Mouse (Mus musculus): ENCODE data around the gene Usp22. TPM values are rescaled to one million over a fixed set of nuclear protein-coding genes. Genes with fewer than 3 reads are reported as not detected.

The Usp22 gene
- polyA plus RNA-seq, 1 experiment: 107 TPM

DNA sequence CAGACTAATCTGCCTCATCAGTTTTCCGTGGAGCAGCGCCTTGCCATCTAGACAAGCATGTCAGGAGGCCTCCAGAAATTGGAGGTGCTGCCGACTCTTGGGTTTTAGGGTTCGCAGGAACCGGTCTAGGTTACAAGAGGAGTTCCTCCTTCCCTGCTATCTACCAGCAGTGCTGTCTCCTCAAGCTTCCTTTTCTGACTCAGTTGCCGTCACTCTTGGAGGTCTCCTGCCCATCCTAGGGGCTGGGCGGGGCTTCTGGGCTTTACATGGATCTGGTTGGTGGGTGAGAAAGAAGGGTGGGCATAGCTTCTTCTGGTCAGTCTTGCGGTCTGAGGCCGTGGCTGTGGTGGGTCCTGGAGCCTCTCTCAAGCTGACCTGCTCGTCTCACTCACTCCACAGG lies 45.5 kb downstream of the Usp22 start:
- no peaks in the 10 kb centered on the region for H3K4me1 ChIP-seq (ENCODE audit: control insufficient read depth, insufficient read depth, low read length)
- no peaks in the 10 kb centered on the region for H3K27me3 ChIP-seq (ENCODE audit: control insufficient read depth, insufficient read depth, low read length, poor library complexity, severe bottlenecking)
- no peak overlapping the region for H3K9ac ChIP-seq (ENCODE audit: low read depth, poor library complexity, severe bottlenecking)
- H3K36me3 ChIP-seq (ENCODE audit: control insufficient read depth, insufficient read depth, low read length, poor library complexity, severe bottlenecking): no peaks in the 10 kb centered on the region
- H3K27ac ChIP-seq (ENCODE audit: insufficient read depth, low read length): no peak overlapping the region
- H3K4me3 ChIP-seq (ENCODE audit: low read depth, low read length): no peak overlapping the region
- no peaks in the 10 kb centered on the region for H3K9me3 ChIP-seq (replicated peaks; ENCODE audit: control insufficient read depth, insufficient read depth, low read length, poor library complexity, severe bottlenecking)
- TF ChIP-seq EP300 (IDR thresholded peaks at IDR 0.05; ENCODE audit: insufficient read depth, low read depth, low read length) (no peak), CTCF (IDR thresholded peaks at IDR 0.05; ENCODE audit: low read depth, low read length) (no peak), POLR2A (IDR thresholded peaks at IDR 0.05; ENCODE audit: insufficient read depth, low read length) (no peak)

DNA sequence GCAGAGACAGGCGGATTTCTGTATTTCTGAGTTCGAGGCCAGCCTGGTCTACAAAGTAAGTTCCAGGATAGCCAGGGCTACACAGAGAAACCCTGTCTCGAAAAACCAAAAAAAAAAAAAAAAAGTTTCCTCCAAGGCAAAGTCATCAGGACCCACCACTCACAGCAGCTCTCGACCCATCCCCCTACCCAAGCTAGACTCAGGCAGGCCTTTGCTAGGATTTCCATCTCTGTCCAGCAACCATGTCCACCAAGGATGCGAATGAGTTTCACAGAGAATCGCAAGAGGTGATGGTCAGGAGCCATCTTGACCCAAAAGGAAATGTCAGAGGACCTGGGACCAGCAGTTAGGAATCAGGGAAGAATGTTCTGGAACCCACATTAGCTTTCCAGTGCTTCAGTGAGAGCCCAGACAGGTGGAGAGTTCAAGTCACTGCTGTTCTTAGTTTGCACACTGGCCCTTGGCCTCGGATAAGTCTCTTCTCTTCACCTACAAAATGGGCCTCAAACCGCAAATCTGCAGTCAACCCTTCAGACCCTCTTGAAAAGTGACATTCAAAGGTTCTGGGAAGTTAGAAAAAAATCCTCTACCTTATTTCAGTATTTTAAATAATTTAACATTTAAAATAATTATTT lies 47.3 kb downstream of the Usp22 start:
- Histone ChIP-seq H3K36me3 (ENCODE audit: control insufficient read depth, insufficient read depth, low read length, poor library complexity, severe bottlenecking) (no peaks in the 10 kb centered on the region), H3K27ac (ENCODE audit: insufficient read depth, low read length) (no peak overlapping the region), H3K4me1 (ENCODE audit: control insufficient read depth, insufficient read depth, low read length) (no peaks in the 10 kb centered on the region), H3K27me3 (ENCODE audit: control insufficient read depth, insufficient read depth, low read length, poor library complexity, severe bottlenecking) (no peaks in the 10 kb centered on the region), H3K4me3 (ENCODE audit: low read depth, low read length) (no peak overlapping the region), H3K9ac (ENCODE audit: low read depth, poor library complexity, severe bottlenecking) (no peak overlapping the region), H3K9me3 (replicated peaks; ENCODE audit: control insufficient read depth, insufficient read depth, low read length, poor library complexity, severe bottlenecking) (no peaks in the 10 kb centered on the region)
- TF ChIP-seq EP300 (IDR thresholded peaks at IDR 0.05; ENCODE audit: insufficient read depth, low read depth, low read length): no peak
- TF ChIP-seq CTCF (IDR thresholded peaks at IDR 0.05; ENCODE audit: low read depth, low read length): no peak
- TF ChIP-seq POLR2A (IDR thresholded peaks at IDR 0.05; ENCODE audit: insufficient read depth, low read length): no peak

DNA sequence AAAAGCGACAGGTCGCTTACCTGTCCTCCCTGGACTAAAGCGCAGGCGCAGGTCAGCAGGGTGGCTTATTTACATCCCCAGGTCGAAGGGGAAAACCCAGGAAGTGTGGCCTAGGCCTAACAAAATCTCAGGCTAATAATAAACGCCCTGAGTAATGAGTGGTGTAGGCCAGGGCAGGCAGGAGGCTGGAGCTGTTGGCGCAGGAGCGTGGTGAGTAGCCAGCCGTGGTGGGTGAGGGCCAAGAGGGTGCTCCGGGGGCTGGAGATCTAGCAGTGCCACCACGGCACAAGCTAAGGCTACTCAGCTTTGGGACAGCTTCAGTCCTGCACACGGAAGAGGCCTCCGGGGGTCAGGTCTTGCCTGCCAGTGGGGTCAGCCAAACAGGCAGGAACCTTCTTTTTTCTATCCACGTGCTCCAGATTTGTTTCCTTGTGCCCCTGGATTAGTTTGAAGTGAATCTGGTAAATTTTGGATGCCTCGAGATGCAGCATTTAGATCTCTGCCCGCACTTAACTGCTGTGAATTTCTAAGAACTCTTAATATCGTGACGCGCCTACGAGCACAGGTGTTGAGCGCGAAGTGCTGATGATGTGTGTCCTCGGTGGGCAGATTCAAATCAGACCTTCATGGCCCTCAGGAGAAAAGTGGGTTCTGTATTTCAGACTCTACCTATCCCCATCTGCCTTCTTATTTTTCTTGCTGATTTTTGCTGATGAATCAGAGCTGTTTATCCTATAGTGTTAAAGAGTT lies 48.1 kb downstream of the Usp22 start, which contains the start of gene Tnfrsf13b:
Gene Tnfrsf13b, plus strand, starts transcription at position 150 of the 750 bp plus-strand sequence.
- Histone ChIP-seq H3K27me3 (ENCODE audit: control insufficient read depth, insufficient read depth, low read length, poor library complexity, severe bottlenecking) (no peaks in the 10 kb centered on the region), H3K9ac (ENCODE audit: low read depth, poor library complexity, severe bottlenecking) (no peak within 1 kb of the TSS), H3K4me1 (ENCODE audit: control insufficient read depth, insufficient read depth, low read length) (no peaks in the 10 kb centered on the region), H3K36me3 (ENCODE audit: control insufficient read depth, insufficient read depth, low read length, poor library complexity, severe bottlenecking) (no peaks in the 10 kb centered on the region), H3K9me3 (replicated peaks; ENCODE audit: control insufficient read depth, insufficient read depth, low read length, poor library complexity, severe bottlenecking) (no peaks in the 10 kb centered on the region), H3K4me3 (ENCODE audit: low read depth, low read length) (no peak within 1 kb of the TSS), H3K27ac (ENCODE audit: insufficient read depth, low read length) (no peak within 1 kb of the TSS)
- TF ChIP-seq EP300 (IDR thresholded peaks at IDR 0.05; ENCODE audit: insufficient read depth, low read depth, low read length) (no peak), CTCF (IDR thresholded peaks at IDR 0.05; ENCODE audit: low read depth, low read length) (no peak), POLR2A (IDR thresholded peaks at IDR 0.05; ENCODE audit: insufficient read depth, low read length) (no peak)

DNA sequence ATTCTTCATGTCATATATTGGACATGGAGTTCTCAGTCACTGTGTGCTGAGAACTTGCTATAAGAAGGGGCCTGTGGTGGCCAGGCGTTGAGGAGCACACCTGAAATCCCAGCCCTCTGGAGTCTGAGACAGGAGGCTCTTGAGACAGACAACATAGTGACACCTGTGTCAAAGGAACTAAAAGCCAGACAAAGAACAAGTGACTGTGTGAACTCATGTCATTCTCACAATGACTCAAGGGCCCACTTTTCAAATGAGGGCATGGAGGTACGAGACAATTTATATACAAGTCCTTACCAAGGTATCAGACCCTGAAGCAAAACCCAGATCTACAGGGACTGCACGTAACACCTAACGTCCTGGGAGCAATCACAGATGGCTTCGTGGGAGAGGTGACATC lies 48.9 kb downstream of the Usp22 start:
- H3K4me1 ChIP-seq (ENCODE audit: control insufficient read depth, insufficient read depth, low read length): no peaks in the 10 kb centered on the region
- TF ChIP-seq EP300 (IDR thresholded peaks at IDR 0.05; ENCODE audit: insufficient read depth, low read depth, low read length): no peak
- TF ChIP-seq POLR2A (IDR thresholded peaks at IDR 0.05; ENCODE audit: insufficient read depth, low read length): no peak
- TF ChIP-seq CTCF (IDR thresholded peaks at IDR 0.05; ENCODE audit: low read depth, low read length): no peak
- H3K36me3 ChIP-seq (ENCODE audit: control insufficient read depth, insufficient read depth, low read length, poor library complexity, severe bottlenecking): no peaks in the 10 kb centered on the region
- no peaks in the 10 kb centered on the region for H3K9me3 ChIP-seq (replicated peaks; ENCODE audit: control insufficient read depth, insufficient read depth, low read length, poor library complexity, severe bottlenecking)
- no peaks in the 10 kb centered on the region for H3K27me3 ChIP-seq (ENCODE audit: control insufficient read depth, insufficient read depth, low read length, poor library complexity, severe bottlenecking)
- no peak overlapping the region for H3K4me3 ChIP-seq (ENCODE audit: low read depth, low read length)
- no peak overlapping the region for H3K9ac ChIP-seq (ENCODE audit: low read depth, poor library complexity, severe bottlenecking)
- H3K27ac ChIP-seq (ENCODE audit: insufficient read depth, low read length): no peak overlapping the region

DNA sequence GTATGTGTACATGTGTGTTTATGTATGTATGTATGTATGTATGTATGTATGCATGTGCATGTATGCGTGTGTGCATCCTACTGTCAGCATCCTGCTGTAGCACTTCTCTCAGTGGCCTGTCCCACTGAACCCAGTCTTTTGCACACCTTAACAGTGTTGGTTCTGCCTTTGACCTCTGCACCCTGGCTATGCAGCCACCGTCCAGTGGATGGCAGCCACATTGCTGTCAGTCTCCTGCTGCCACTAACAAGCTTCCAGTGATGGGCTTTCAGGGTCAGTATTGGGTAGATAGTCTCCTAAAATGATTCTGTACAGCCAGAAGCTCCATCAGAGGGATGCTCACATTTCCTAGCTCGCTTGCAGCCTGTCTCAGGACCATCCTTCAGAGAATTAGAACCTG lies 51.0 kb downstream of the Usp22 start:
- Histone ChIP-seq H3K9me3 (replicated peaks; ENCODE audit: control insufficient read depth, insufficient read depth, low read length, poor library complexity, severe bottlenecking) (no peaks in the 10 kb centered on the region), H3K27me3 (ENCODE audit: control insufficient read depth, insufficient read depth, low read length, poor library complexity, severe bottlenecking) (no peaks in the 10 kb centered on the region), H3K4me1 (ENCODE audit: control insufficient read depth, insufficient read depth, low read length) (no peaks in the 10 kb centered on the region), H3K27ac (ENCODE audit: insufficient read depth, low read length) (no peak overlapping the region), H3K4me3 (ENCODE audit: low read depth, low read length) (no peak overlapping the region), H3K36me3 (ENCODE audit: control insufficient read depth, insufficient read depth, low read length, poor library complexity, severe bottlenecking) (no peaks in the 10 kb centered on the region), H3K9ac (ENCODE audit: low read depth, poor library complexity, severe bottlenecking) (no peak overlapping the region)
- TF ChIP-seq CTCF (IDR thresholded peaks at IDR 0.05; ENCODE audit: low read depth, low read length) (no peak), POLR2A (IDR thresholded peaks at IDR 0.05; ENCODE audit: insufficient read depth, low read length) (no peak), EP300 (IDR thresholded peaks at IDR 0.05; ENCODE audit: insufficient read depth, low read depth, low read length) (no peak)

DNA sequence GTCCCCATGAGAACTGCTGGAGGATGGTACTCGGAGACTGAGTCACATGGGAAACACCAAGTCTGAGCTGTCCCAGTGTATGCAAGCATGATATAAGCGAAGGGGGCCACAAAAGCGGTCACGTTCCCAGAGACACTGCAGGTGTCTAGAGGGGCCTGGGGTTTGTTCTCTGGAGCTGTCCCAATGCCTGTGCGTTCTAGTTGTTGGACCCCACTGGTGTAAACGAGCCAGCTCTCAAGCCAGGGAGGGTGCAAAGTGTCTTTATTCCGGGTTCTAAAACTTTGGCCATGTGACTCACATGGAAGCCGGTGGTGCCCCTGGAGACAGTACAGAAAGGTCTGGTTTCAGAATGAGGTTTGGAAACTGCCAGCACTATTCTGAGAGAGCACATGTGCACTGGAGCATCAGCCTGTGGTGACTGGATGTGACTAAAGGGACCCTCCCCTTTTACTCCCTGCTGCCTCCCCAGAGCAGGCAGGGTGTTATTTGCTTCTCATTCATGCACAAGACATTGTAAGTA lies 52.0 kb downstream of the Usp22 start:
- H3K27ac ChIP-seq (ENCODE audit: insufficient read depth, low read length): no peak overlapping the region
- no peak for TF ChIP-seq EP300 (IDR thresholded peaks at IDR 0.05; ENCODE audit: insufficient read depth, low read depth, low read length)

More for the DNA sequence above, 52.0 kb downstream of the Usp22 start:
- no peak overlapping the region for H3K9ac ChIP-seq (ENCODE audit: low read depth, poor library complexity, severe bottlenecking)
- no peaks in the 10 kb centered on the region for H3K36me3 ChIP-seq (ENCODE audit: control insufficient read depth, insufficient read depth, low read length, poor library complexity, severe bottlenecking)
- no peaks in the 10 kb centered on the region for H3K9me3 ChIP-seq (replicated peaks; ENCODE audit: control insufficient read depth, insufficient read depth, low read length, poor library complexity, severe bottlenecking)
- H3K4me3 ChIP-seq (ENCODE audit: low read depth, low read length): no peak overlapping the region
- H3K4me1 ChIP-seq (ENCODE audit: control insufficient read depth, insufficient read depth, low read length): no peaks in the 10 kb centered on the region
- H3K27me3 ChIP-seq (ENCODE audit: control insufficient read depth, insufficient read depth, low read length, poor library complexity, severe bottlenecking): no peaks in the 10 kb centered on the region
